Mouse (Mus musculus) liver, embryonic 13.5 days (tissue): Measurements from ENCODE around the gene Gm5460. TPM values are rescaled to one million over a fixed set of nuclear protein-coding genes. Genes with fewer than 3 reads are reported as not detected.

Experiments used
- ATAC-seq: fragments of 200-750 bp; cut with Nextera tagmentation; 2 replicates; pipeline ENCODE4 v1.8.0; 2017; ENCODE audit warnings: low read depth, mild to moderate bottlenecking, moderate number of reproducible peaks, moderate library complexity
- DNase-seq: peaks from one replicate; pipeline ENCODE4 v3.0.0; 2022
- H3K27ac ChIP-seq: fragments of 300-500 bp; sonication (generic); 2 replicates; pipeline ENCODE4 v1.5.1; 2015; ENCODE audit warnings: moderate library complexity, mild to moderate bottlenecking, inconsistent platforms
- H3K27me3 ChIP-seq: fragments of 300-500 bp; sonication (generic); 2 replicates; pipeline ENCODE4 v1.6.1; 2015; ENCODE audit warnings: mild to moderate bottlenecking, inconsistent platforms
- H3K36me3 ChIP-seq: fragments of 300-500 bp; sonication (generic); 2 replicates; pipeline ENCODE4 v1.6.1; 2015; ENCODE audit warnings: mild to moderate bottlenecking, inconsistent platforms
- H3K4me1 ChIP-seq: fragments of 300-500 bp; sonication (generic); replicated peaks from 2 replicates; pipeline ENCODE4 v1.6.1; 2015; ENCODE audit warnings: inconsistent platforms
- H3K4me2 ChIP-seq: fragments of 300-500 bp; sonication (generic); 2 replicates; pipeline ENCODE4 v1.6.1; 2015; ENCODE audit warnings: inconsistent platforms, mild to moderate bottlenecking, moderate library complexity
- H3K4me3 ChIP-seq: fragments of 300-500 bp; sonication (generic); replicated peaks from 2 replicates; pipeline ENCODE4 v1.5.1; 2015; ENCODE audit warnings: mild to moderate bottlenecking, inconsistent platforms
- H3K9ac ChIP-seq: fragments of 300-500 bp; sonication (generic); 2 replicates; pipeline ENCODE4 v1.6.1; 2015; ENCODE audit warnings: mild to moderate bottlenecking, inconsistent platforms
- H3K9me3 ChIP-seq: fragments of 300-500 bp; sonication (generic); replicated peaks from 2 replicates; pipeline ENCODE4 v1.6.1; 2016; ENCODE audit warnings: inconsistent platforms
- WGBS: fragments of 180-500 bp; shearing (Covaris S2); methylation state at CpG from one replicate; pipeline ENCODE4 v1.1.7; 2015; ENCODE audit not compliant: insufficient replicate concordance; 5-methylcytosine and 5-hydroxymethylcytosine counted together
- polyA plus RNA-seq: library from polyadenylated mRNA; unstranded; fragments of >200 nt; fragmentation: Nextera tagmentation; extraction: Ambion mirVana; gene quantifications from 2 replicates; pipeline ENCODE4 v1.2.1, GENCODE M21; 2015

Gene Gm5460
- polyA plus RNA-seq, 1 experiment from 2014 or later, result not detected

DNA sequence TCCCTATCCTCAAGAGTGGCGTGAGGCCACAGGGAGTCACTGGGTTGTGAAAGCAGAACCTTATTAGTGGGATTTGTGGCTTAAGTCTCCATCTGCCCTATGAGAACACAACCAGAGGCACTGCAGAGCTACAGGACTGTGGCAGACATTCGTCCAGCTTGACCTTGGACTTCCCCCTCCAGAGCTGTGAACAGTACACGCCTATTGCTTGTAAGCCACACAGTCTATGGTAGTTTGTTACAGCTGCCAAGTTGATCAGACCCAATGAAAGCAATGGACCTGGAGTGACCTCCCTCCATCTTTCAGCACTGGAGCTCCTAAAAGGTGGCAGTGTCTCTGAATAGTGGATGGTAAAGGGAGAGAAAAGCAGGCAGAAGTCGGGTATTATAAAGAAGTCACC is 61.7 kb downstream of the Gm5460 start:
- no peak for DNase-seq
- Histone ChIP-seq H3K9ac (no peak overlapping the region), H3K4me1 (no peaks in the 10 kb centered on the region), H3K4me3 (no peak overlapping the region), H3K27me3 (no peaks in the 10 kb centered on the region), H3K9me3 (no peaks in the 10 kb centered on the region), H3K27ac (no peak overlapping the region), H3K4me2 (no peak overlapping the region), H3K36me3 (no peaks in the 10 kb centered on the region)
- ATAC-seq, result no peak
- WGBS, result 43% methylated on average over 4 of the region's 4 CpGs

DNA sequence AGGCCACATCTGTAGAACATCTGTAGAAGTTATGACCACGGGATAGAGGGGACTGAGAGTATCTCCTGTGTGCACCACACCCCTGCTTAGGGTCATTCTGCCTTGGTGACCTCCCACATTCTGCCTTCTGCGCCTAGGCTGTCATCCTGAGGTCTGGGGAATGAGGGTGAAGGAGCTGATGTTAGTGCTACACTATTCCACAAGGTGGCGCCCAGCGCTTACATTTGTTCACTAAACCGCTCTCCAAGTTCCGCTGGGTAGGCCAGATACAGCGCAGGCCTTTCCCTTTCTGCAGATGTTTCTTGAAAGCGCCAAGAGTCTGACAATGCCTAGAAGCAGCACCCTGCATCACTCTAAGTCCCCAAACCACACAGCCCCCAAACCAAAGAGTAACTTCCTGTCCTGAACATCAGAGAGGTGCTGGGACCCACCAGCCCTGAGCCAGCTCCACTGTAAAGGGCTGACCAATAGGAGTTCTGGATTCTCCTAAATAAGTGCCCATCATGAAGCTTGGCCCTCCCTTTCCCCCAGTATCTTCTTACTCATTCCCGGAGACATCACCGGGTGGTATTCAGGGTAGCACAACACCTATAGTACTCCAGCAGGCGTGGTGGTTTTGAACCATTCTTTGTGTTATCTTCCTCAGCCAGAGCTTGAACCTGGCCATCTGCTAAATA is 63.9 kb downstream of the Gm5460 start:
- ATAC-seq (0 out of 2 replicates have a peak, but pooled peaks have one; percentile 26), DNase-seq (peak; percentile 15)
- Histone ChIP-seq H3K4me3 (no peak overlapping the region), H3K4me1 (no peaks in the 10 kb centered on the region), H3K27ac (no peak overlapping the region), H3K36me3 (no peaks in the 10 kb centered on the region), H3K27me3 (no peaks in the 10 kb centered on the region), H3K9me3 (no peaks in the 10 kb centered on the region), H3K4me2 (no peak overlapping the region), H3K9ac (no peak overlapping the region)
- WGBS, result 8% methylated on average over 11 of the region's 11 CpGs

DNA sequence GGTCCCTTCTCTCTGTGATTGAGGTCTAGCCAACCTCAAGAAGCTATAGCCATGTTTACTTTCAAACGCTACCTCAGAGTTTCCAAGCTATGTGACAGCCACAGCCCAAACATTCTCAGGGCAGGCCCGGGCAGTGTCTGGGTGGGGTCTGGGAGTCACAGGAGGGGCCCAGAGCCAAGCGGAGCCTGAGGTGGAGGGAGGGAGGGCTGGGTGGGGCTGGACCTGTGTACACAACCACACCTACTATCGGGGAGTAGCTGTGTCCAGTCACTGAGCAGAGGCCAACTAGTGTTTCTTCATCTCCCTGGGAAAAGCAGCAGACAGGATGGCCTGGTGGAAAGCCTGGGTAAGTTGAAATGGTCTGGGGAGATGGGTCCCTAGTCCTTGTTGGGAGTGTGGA is 69.2 kb downstream of the Gm5460 start, which contains the start of gene Anxa8:
Gene Anxa8 (plus strand): TSS at position 251 of the 400 bp plus-strand sequence.
- Histone ChIP-seq H3K27me3 (no peaks in the 10 kb centered on the region), H3K9me3 (no peaks in the 10 kb centered on the region), H3K27ac (no peak within 1 kb of the TSS), H3K4me1 (no peaks in the 10 kb centered on the region), H3K36me3 (no peaks in the 10 kb centered on the region), H3K4me2 (no peak within 1 kb of the TSS), H3K4me3 (no peak within 1 kb of the TSS), H3K9ac (no peak within 1 kb of the TSS)
- WGBS, result 45% methylated on average over 4 of the region's 4 CpGs
- no peak for ATAC-seq
- DNase-seq, result no peak

DNA sequence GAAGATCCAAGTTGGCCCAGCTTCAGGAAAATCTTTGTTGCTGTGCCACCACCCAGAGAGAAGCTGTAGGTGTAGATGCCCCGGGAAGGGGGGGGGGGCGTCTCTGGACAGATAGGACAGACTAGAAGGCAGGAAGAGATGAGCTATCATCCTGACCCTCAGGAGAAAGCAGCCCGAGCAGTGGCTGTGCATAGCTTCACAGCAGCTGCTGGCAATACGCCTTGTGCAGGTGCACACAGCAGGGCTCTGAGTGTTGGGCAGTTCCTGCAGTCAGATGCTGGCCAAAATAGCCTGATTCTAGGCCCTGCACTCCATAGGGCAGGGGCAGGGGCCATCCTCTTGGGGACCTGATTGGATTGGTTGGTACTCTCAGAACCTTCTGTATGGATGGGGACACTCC is 70.2 kb downstream of the Gm5460 start:
- H3K27ac ChIP-seq, result no peak overlapping the region
- DNase-seq (no peak), ATAC-seq (no peak)
- no peaks in the 10 kb centered on the region for H3K4me1 ChIP-seq
- H3K4me3 ChIP-seq, result no peak overlapping the region
- no peak overlapping the region for H3K9ac ChIP-seq
- H3K4me2 ChIP-seq, result no peak overlapping the region
- H3K9me3 ChIP-seq, result no peaks in the 10 kb centered on the region
- 56% methylated on average over 4 of the region's 4 CpGs for WGBS
- H3K27me3 ChIP-seq, result no peaks in the 10 kb centered on the region
- H3K36me3 ChIP-seq, result no peaks in the 10 kb centered on the region

DNA sequence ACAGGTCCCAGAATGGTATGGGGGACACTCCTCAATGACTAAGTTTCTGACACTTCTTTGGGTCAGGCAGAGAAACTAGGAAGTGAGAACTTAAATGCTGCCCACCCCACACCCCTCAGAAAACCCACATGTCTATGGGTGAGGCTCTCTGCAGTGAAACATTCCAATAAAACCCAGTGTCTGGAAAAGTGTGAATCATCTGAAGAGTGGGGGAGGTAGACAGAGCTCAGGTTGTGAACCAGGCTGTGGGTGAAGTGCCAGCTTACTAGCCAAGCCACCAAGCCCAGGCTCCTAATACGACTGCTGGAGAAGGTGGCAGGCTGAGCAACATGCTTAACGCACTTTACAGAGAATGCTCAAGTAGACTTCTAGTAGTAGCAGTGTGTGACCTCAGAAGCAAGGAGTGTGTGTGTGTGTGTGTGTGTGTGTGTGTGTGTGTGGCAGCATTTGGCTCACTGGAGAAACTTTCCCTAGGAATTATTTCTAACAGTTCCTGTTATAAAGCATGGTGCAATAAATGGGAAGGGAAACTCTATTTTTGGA is 71.4 kb downstream of the Gm5460 start:
- no peaks in the 10 kb centered on the region for H3K36me3 ChIP-seq
- H3K27me3 ChIP-seq, result no peaks in the 10 kb centered on the region
- WGBS, result 57% methylated on average over 2 of the region's 2 CpGs
- DNase-seq (no peak), ATAC-seq (no peak)
- no peak overlapping the region for H3K27ac ChIP-seq
- no peaks in the 10 kb centered on the region for H3K4me1 ChIP-seq
- H3K4me3 ChIP-seq, result no peak overlapping the region
- H3K9ac ChIP-seq, result no peak overlapping the region
- H3K9me3 ChIP-seq, result no peaks in the 10 kb centered on the region
- H3K4me2 ChIP-seq, result no peak overlapping the region

DNA sequence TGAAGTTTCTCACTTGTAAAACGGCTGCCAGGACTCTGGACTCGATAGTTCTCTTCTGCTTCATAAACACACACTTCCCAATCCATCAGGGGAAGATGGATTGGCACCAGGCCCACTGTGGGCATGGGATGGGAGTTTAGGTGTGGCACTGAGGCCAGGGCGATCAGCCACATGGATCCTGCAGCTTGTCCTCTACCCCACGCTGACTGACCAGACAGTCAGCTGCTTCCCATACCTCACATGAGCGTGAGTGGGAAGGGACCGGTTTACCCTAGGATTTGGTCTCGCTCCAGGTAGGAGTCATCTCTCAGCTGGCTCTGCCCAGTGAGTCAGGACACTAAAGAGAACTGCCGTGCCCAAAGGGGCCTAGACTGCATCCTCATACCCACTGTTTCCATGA is 73.2 kb downstream of the Gm5460 start:
- Histone ChIP-seq H3K27me3 (no peaks in the 10 kb centered on the region), H3K9me3 (no peaks in the 10 kb centered on the region), H3K4me3 (no peak overlapping the region), H3K27ac (no peak overlapping the region), H3K4me1 (no peaks in the 10 kb centered on the region), H3K36me3 (no peaks in the 10 kb centered on the region), H3K4me2 (no peak overlapping the region), H3K9ac (no peak overlapping the region)
- no peak for DNase-seq
- ATAC-seq, result no peak
- 57% methylated on average over 8 of the region's 8 CpGs for WGBS

DNA sequence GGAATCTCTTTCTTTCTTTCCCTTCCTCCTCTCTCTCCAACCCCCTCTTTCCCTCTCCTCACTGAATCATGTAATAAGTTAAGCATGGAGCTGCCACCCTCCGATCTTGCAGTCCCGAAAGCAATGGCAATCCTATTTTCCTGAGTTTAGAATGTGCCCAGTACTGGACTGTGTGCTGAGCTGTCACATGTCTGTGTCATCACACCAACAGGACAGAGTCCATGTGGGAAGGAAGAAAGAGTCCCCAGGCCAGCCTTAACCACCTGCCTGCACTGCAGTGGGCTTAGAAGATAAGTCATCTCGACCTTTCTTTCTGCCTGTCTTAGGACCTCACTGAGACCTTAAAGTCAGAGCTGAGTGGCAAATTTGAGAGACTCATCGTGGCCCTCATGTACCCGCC is 74.9 kb downstream of the Gm5460 start:
- 57% methylated on average over 5 of the region's 5 CpGs for WGBS
- no peak overlapping the region for H3K4me3 ChIP-seq
- H3K9me3 ChIP-seq, result no peaks in the 10 kb centered on the region
- ATAC-seq (no peak), DNase-seq (no peak)
- no peaks in the 10 kb centered on the region for H3K4me1 ChIP-seq
- H3K27me3 ChIP-seq, result no peaks in the 10 kb centered on the region
- H3K4me2 ChIP-seq, result no peak overlapping the region
- H3K27ac ChIP-seq, result no peak overlapping the region
- no peaks in the 10 kb centered on the region for H3K36me3 ChIP-seq
- no peak overlapping the region for H3K9ac ChIP-seq

DNA sequence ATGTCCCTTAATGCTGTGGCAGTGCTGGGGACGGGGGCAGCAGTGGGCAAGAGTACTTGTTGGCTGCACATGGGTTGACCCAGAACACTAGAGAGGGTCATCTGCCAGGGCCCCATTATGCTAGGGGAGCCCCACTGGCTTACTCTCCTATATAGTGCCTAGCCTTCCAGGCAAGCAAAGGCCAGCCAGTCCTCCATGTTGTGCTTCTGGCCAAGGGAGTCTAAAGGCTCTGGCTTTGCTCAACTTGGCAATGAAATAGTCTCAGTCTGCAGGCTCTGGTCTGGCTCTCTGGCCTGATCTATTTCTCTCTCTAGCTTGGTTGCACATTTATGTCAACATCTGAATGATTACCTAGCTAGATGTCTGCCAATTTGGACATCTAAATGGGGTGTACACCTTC is 76.3 kb downstream of the Gm5460 start:
- Histone ChIP-seq H3K9me3 (no peaks in the 10 kb centered on the region), H3K4me2 (no peak overlapping the region), H3K4me1 (no peaks in the 10 kb centered on the region), H3K27me3 (no peaks in the 10 kb centered on the region), H3K9ac (no peak overlapping the region), H3K4me3 (no peak overlapping the region), H3K36me3 (no peaks in the 10 kb centered on the region), H3K27ac (no peak overlapping the region)
- DNase-seq (no peak), ATAC-seq (no peak)
- 57% methylated on average over 1 of the region's 1 CpGs for WGBS

DNA sequence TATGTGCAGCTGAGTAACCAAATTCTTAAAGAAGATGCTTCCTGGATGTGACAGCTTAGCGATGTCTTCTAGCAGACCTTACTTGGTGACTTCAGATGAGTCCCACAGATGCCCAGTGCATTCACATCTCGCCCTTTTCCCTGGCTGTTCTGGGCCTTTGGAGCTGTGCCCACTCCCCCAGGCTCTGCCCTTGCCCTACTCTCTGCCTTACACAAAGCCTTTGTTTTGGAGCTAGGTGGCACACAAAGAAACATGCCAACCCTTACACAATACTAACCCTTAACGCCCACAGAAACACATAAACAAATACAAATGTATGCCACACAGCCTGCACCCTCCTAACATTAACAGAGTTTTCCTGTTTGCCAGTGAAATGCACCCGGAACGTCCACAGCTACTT is 79.6 kb downstream of the Gm5460 start:
- no peak overlapping the region for H3K4me3 ChIP-seq
- no peak overlapping the region for H3K9ac ChIP-seq
- no peak overlapping the region for H3K27ac ChIP-seq
- H3K36me3 ChIP-seq, result no peaks in the 10 kb centered on the region
- 54% methylated on average over 5 of the region's 5 CpGs for WGBS
- no peaks in the 10 kb centered on the region for H3K4me1 ChIP-seq
- ATAC-seq (no peak), DNase-seq (no peak)
- no peaks in the 10 kb centered on the region for H3K27me3 ChIP-seq
- no peaks in the 10 kb centered on the region for H3K9me3 ChIP-seq
- no peak overlapping the region for H3K4me2 ChIP-seq

Other genes with a start within 250 kb of the Gm5460 start
- 5.6 and 6.8 TPM in 2 replicates for gene Gdf10, start 93.2 kb upstream of the Gm5460 start, polyA plus RNA-seq
- gene Gdf2, start 75.7 kb upstream of the Gm5460 start, polyA plus RNA-seq, result 10.2 and 11.6 TPM in 2 replicates
- 0.06 and 0.10 TPM in 2 replicates for gene Rbp3, start 62.8 kb upstream of the Gm5460 start, polyA plus RNA-seq
- not detected in 2 replicates for gene Zfp488, start 38.0 kb upstream of the Gm5460 start, polyA plus RNA-seq
- gene Gm30083, start 1.6 kb upstream of the Gm5460 start, polyA plus RNA-seq, result not detected in 2 replicates
- not detected in 2 replicates for gene Antxrl, start 35.9 kb downstream of the Gm5460 start, polyA plus RNA-seq
- gene Anxa8, start 69.2 kb downstream of the Gm5460 start, polyA plus RNA-seq, result 0.08 and 0.10 TPM in 2 replicates
- gene A630023A22Rik, start 86.0 kb downstream of the Gm5460 start, polyA plus RNA-seq, result not detected in 2 replicates
- gene Npy4r, start 135.7 kb downstream of the Gm5460 start, polyA plus RNA-seq, result not detected in 2 replicates
- 0.06 TPM in 2 replicates for gene Gprin2, start 184.9 kb downstream of the Gm5460 start, polyA plus RNA-seq
- gene Syt15, start 202.8 kb downstream of the Gm5460 start, polyA plus RNA-seq, result 0.35 and 0.39 TPM in 2 replicates